Mouse (Mus musculus): Measurements from ENCODE around the gene Gm48552. TPM values are rescaled to one million over a fixed set of nuclear protein-coding genes. Genes with fewer than 3 reads are reported as not detected.

The Gm48552 gene
- polyA plus RNA-seq, 1 experiment: 0.73 TPM

GRCm38 (mm10) chr10:81416581-81417226 is 27.9 kb downstream of the Gm48552 start:
- H3K4me2 ChIP-seq (ENCODE audit: low read depth): peak overlapping the region; percentile 68
- TF ChIP-seq MYOD1 (IDR thresholded peaks at IDR 0.05; ENCODE audit: control insufficient read depth in 1 of 3, insufficient read length in 2 of 3, low read depth in 2 of 3): peak in 1 of 3 experiments; percentile 97
- TF ChIP-seq TCF12 (IDR thresholded peaks at IDR 0.05; ENCODE audit: insufficient read depth, poor library complexity, severe bottlenecking): peak; percentile 94
- peak; percentile 35 for TF ChIP-seq MAX (IDR thresholded peaks at IDR 0.05; ENCODE audit: low read depth)
- TF ChIP-seq CEBPB (IDR thresholded peaks at IDR 0.05; ENCODE audit: insufficient read depth, poor library complexity, severe bottlenecking): no peak
- peak; percentile 77 for TF ChIP-seq E2F4 (IDR thresholded peaks at IDR 0.05; ENCODE audit: insufficient read depth)
- TF ChIP-seq MYOG (IDR thresholded peaks at IDR 0.05; ENCODE audit: control insufficient read depth in 1 of 3, insufficient read depth in 1 of 3, insufficient read length in 2 of 3, low read depth in 2 of 3): peak in 2 of 3 experiments; percentile 77 to 99
- TF ChIP-seq REST (IDR thresholded peaks at IDR 0.05; ENCODE audit: insufficient read depth, insufficient read length): no peak
- peak; percentile 17 for TF ChIP-seq SRF (IDR thresholded peaks at IDR 0.05; ENCODE audit: control insufficient read depth, insufficient read length, low read depth)
- no peaks in the 10 kb centered on the region for H3K27me3 ChIP-seq (ENCODE audit: control insufficient read depth, insufficient read depth, insufficient read length)
- H3ac ChIP-seq (ENCODE audit: control insufficient read depth, insufficient read length): no peak overlapping the region
- peaks cover 5% of the 10 kb centered on the region for H3K36me3 ChIP-seq (ENCODE audit: control insufficient read depth, insufficient read depth)
- peaks cover 74% of the 10 kb centered on the region for H3K79me2 ChIP-seq (ENCODE audit: control insufficient read depth, insufficient read depth)
- no peak overlapping the region for H3K4me3 ChIP-seq

DNA sequence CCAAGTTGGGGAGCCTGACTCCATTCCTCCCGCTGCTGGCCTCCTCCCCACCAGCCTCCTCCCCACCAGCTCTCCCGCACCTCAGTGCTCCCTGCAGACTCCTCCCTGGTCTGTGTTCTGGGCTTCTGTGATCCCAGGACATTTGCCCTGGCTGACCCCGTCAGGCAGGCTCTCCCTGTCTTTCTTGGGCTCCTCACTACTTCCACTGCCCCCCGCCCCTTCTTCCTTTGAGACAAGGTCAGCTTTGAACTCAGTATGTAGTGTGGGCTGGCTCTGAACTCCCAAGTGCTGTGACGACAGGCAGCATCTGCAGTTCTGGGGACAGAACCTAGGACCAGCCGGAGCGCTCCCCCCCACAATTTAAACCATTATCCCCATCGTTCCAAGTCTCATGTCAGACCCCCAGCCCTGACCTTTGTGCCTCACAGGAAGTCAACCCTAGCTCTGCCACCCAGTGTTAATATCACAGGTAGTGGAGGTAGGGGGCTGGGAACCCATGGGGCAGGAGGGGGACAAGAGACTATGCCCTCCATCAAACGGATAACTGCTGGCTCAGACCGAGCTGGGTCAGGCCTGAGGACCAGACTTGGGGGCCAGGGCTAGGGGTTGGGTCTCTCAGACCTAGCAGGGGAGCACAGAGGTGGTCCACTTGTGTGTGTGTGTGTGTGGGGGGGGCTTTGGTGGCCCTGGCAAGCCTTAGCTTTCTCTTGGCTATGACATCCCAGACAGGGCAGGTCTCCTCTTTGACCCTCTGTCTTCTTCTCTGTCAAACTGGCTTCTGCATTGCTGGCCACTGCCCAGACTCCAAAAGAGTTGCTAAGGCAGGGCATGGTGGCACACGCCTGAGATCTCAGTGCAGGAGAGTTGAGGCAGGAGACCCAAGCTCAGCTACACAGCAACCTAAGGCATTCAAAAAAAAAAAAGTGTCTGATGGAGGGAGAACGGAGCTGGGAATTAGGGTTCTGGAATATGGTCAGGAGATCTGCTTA is 28.7 kb downstream of the Gm48552 start:
- no peak overlapping the region for H3K4me3 ChIP-seq
- H3K79me2 ChIP-seq (ENCODE audit: control insufficient read depth, insufficient read depth): peaks cover 82% of the 10 kb centered on the region
- no peak overlapping the region for H3ac ChIP-seq (ENCODE audit: control insufficient read depth, insufficient read length)
- H3K4me2 ChIP-seq (ENCODE audit: low read depth): peak overlapping the region; percentile 82
- H3K36me3 ChIP-seq (ENCODE audit: control insufficient read depth, insufficient read depth): peaks cover 5% of the 10 kb centered on the region
- no peaks in the 10 kb centered on the region for H3K27me3 ChIP-seq (ENCODE audit: control insufficient read depth, insufficient read depth, insufficient read length)
- TF ChIP-seq SRF (IDR thresholded peaks at IDR 0.05; ENCODE audit: control insufficient read depth, insufficient read length, low read depth): no peak
- no peak for TF ChIP-seq REST (IDR thresholded peaks at IDR 0.05; ENCODE audit: insufficient read depth, insufficient read length)
- no peak for TF ChIP-seq MYOG (IDR thresholded peaks at IDR 0.05; ENCODE audit: control insufficient read depth in 1 of 3, insufficient read depth in 1 of 3, insufficient read length in 2 of 3, low read depth in 2 of 3)
- no peak for TF ChIP-seq MYOD1 (IDR thresholded peaks at IDR 0.05; ENCODE audit: control insufficient read depth in 1 of 3, insufficient read length in 2 of 3, low read depth in 2 of 3)
- TF ChIP-seq POLR2AphosphoS2 (IDR thresholded peaks at IDR 0.05; ENCODE audit: insufficient read length, low read depth): no peak
- no peak for TF ChIP-seq MAX (IDR thresholded peaks at IDR 0.05; ENCODE audit: low read depth)
- TF ChIP-seq TCF12 (IDR thresholded peaks at IDR 0.05; ENCODE audit: insufficient read depth, poor library complexity, severe bottlenecking): no peak

GRCm38 (mm10) chr10:81418216-81419070 is 29.6 kb downstream of the Gm48552 start:
- Histone ChIP-seq H3K4me3 (no peak overlapping the region), H3K79me2 (ENCODE audit: control insufficient read depth, insufficient read depth) (peaks cover 84% of the 10 kb centered on the region)
- TF ChIP-seq MAX (IDR thresholded peaks at IDR 0.05; ENCODE audit: low read depth): no peak

DNA sequence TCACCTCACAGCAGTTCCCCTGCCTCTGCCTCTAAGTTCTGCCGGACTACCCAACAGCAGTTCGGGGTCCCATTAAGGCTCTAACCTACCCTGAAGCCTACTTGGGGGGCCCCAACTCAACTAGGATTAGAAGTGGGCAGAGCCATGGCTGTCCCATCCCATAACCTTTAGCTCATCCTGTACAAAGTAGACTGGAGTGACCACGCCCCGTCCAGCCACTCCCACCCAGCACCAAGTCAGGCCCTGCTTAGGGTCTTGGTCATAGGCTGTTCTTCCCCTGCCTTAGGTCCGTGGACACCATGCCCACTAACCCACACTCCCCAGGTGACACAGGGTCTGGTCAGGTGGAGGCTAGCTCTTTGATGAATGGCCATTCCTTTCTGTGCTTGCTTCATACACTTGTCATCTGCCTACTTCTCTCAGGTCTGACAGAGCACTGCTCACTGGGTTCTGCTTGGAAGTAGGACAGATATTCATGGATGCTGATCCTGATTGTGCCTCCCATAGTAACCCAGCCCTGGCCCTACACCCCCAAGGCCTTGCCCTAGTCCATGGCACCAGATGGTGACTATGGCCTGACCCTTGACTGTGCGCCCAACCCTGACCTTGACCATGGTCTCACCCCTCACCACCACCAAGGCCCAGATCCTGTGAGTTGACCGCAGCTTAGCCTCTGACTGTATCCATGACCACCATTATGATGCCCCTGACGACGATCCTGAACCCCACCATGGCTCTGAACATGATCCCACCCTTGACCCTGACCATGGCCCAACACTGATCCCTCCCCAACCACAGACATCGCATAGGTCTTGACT is 30.5 kb downstream of the Gm48552 start:
- Histone ChIP-seq H3K4me2 (ENCODE audit: low read depth) (peak overlapping the region; percentile 56), H3K4me3 (no peak overlapping the region), H3K36me3 (ENCODE audit: control insufficient read depth, insufficient read depth) (peaks cover 5% of the 10 kb centered on the region), H3ac (ENCODE audit: control insufficient read depth, insufficient read length) (no peak overlapping the region), H3K79me2 (ENCODE audit: control insufficient read depth, insufficient read depth) (peaks cover 86% of the 10 kb centered on the region), H3K27me3 (ENCODE audit: control insufficient read depth, insufficient read depth, insufficient read length) (no peaks in the 10 kb centered on the region)
- TF ChIP-seq MYOG (IDR thresholded peaks at IDR 0.05; ENCODE audit: control insufficient read depth in 1 of 3, insufficient read depth in 1 of 3, insufficient read length in 2 of 3, low read depth in 2 of 3) (no peak), USF1 (IDR thresholded peaks at IDR 0.05; ENCODE audit: low read depth) (no peak), E2F4 (IDR thresholded peaks at IDR 0.05; ENCODE audit: insufficient read depth) (no peak), MAX (IDR thresholded peaks at IDR 0.05; ENCODE audit: low read depth) (no peak), MYOD1 (IDR thresholded peaks at IDR 0.05; ENCODE audit: control insufficient read depth in 1 of 3, insufficient read length in 2 of 3, low read depth in 2 of 3) (no peak), SRF (IDR thresholded peaks at IDR 0.05; ENCODE audit: control insufficient read depth, insufficient read length, low read depth) (no peak), TCF12 (IDR thresholded peaks at IDR 0.05; ENCODE audit: insufficient read depth, poor library complexity, severe bottlenecking) (no peak), CEBPB (IDR thresholded peaks at IDR 0.05; ENCODE audit: insufficient read depth, poor library complexity, severe bottlenecking) (no peak), POLR2A (IDR thresholded peaks at IDR 0.05; ENCODE audit: insufficient read length, low read depth) (no peak), TCF3 (IDR thresholded peaks at IDR 0.05; ENCODE audit: insufficient read length, low read depth) (no peak), POLR2AphosphoS2 (IDR thresholded peaks at IDR 0.05; ENCODE audit: insufficient read length, low read depth) (no peak), REST (IDR thresholded peaks at IDR 0.05; ENCODE audit: insufficient read depth, insufficient read length) (no peak)

More at GRCm38 (mm10) chr10:81418216-81419070, 29.6 kb downstream of the Gm48552 start:
- Histone ChIP-seq H3ac (ENCODE audit: control insufficient read depth, insufficient read length) (no peak overlapping the region), H3K36me3 (ENCODE audit: control insufficient read depth, insufficient read depth) (peaks cover 5% of the 10 kb centered on the region), H3K4me2 (ENCODE audit: low read depth) (peak overlapping the region; percentile 56), H3K27me3 (ENCODE audit: control insufficient read depth, insufficient read depth, insufficient read length) (no peaks in the 10 kb centered on the region)

Data from myocyte (in vitro differentiated cells).